Mouse (Mus musculus) spleen, adult 12 weeks (tissue): ENCODE measurements at regions not wholly inside any gene's neighbourhood (a gene's known extent, or its start where the extent isn't known, plus 50 kb on each side); places are given as distances from the start of the nearest gene placed in this dataset.

Experiments used
- DNase-seq: peaks from one replicate; pipeline ENCODE4 v3.0.0; 2022; ENCODE audit warnings: low spot score

DNA sequence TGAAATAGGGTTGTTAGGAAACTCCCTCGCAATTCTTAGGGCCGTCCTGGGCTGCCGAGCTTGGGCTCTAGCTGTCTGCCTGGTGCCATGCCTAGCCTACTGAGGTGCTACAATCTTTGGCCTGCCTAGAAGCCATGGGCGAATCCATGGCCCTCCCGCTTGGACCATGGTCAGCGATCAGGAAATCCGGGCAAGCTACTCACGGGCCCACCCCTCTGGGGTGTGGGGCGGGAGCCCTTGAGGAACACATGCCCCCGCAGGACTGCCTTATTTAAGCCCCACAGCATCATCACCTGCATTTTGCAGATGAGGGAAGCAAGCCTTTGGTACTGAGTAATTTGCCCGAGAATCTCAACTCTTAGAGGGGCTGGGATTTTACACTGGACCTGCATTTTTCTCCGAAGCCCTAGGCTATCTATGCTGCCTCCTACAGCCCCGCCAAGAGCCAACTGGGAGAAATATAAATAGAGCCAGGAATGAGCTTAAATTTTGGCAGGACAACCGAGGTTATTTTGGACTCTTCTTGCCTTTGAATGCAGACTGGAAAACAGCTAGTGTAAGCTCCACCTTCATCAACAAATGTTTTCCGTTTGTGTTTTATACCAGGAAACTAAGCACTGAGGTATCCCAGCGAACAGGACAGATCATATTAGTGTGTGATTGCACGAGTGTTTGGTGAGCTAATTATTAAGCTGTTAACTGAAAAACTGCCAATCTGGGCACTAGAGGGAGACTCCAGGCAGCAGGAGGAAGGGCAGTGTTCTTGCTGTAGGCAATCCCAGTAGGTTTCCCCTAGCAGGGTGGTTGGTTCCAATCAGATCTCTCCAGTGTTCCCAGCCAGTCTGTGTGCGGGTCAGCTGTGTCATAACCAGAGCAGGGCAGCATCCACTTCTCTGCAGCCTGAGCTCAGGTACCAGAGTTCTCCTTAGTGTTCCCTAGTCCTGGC, 183.6 kb upstream of the Foxn2 start:
- DNase-seq, result no peak

DNA sequence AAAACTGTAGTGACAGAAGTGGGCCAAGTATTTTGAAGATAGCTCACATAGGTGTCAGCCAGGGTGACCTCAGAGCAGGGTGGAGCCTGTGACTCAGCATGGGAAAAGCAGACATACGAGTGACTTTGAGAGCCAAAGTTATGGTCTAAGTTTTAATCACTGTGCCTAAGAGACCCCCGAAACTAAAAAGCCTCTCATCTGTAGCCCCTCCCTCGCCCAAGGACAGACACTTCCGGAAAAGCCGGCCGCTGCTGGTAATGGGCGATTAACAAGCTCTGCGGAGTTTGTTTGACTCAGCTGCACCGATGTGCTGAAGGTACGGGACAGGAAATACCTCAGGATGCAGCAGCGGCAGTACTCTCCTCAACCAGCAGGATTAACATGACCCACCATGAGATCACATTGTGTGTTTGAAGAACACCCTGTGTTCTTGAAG, 182.1 kb upstream of the Foxn2 start:
- no peak for DNase-seq

DNA sequence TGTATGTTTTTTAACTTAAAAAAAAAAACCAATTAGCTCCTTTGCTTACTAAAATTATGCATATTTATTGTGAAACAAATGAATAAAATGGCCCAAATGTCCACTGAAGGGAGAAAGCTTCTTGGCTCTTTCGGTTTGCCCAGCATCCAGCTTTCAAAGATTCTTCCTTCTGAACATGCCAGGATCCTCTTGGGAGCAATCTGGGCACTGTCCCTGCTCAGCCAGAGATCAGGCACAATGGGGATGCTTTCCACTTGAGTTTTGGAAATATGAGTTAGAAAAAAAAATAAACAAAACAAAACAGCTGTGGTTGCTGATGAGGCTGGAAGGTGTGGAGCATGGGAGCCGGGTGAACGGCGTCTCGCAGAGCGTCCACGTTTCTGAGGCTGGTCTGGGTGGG, 180.3 kb upstream of the Foxn2 start:
- DNase-seq, result no peak

DNA sequence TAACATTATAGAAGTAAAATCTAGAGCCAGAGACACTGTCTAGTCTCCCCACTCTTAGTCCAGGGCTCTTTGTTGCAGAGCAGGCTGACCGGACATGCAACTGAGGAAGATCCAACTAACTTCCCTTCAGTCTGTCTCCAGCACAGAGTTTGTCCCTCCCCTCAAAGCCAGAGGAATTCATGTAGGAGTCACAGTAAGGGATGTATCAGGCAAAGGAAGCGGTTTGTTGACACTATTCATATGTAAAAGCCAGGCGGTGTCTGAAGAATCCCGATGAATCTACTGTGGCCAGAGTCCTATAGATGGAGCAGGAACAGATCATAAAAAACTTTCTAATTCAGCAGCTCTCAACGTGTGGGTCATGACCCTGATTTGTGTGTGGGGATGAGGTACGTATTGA, 179.7 kb upstream of the Foxn2 start:
- DNase-seq, result no peak

DNA sequence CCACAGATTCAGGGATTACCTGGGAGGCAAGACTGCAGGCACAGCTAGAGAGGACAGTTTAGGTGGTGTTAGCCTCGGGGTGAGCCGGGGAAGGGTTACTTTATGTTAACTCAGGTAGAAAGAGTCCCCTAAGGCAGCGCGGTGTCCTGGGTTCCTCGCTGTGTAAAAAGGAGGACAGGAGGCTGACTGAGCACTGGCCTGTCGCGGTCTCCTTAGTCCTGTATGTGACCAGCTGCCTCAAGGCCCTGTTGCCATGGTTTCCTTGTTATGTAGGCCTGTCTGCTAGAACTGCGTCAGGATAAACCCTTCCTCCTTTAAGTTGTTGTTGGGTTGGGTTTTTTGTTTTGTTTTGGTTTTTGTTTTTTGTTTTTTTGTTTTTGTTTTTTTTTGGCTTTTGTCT, 179.0 kb upstream of the Foxn2 start:
- no peak for DNase-seq

DNA sequence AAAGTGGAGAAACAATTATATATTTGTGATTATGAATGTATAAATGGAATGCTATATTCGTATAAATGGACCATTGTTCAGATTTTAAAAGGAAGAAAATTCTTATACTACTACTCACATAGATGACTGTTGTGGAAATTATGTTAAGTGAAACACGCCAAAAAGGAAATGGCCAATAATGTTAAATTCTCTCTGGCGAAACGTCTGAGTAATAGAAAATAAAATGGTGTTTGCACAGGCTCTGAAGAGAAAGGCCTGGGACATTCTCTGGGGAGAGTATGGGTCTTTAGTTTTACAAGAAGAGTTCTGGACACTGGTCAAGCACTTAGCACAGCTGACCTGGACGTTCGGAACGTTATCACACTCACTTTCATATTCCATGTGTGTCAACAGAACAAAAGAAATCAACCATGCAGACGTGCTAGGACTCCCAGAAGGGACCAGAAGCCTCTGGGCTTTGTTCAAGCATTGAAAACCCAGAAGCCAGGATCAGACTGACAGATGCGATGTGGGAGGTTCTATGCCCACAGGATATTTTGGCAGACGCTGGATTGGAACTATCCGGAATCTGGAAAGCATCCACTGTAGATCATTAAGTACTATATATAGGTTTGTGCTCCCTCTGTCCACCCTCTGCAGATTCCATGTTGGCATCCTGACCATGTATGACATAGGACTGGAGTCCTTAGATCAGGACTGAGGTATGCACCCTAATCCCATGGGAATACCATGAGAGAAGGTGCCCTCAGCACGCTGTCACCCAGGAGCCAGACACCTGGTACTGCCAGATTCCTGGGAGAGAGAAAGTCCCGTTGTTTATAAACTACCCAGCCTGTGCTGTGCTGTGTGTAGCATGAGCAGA, 178.0 kb upstream of the Foxn2 start:
- DNase-seq, result no peak

DNA sequence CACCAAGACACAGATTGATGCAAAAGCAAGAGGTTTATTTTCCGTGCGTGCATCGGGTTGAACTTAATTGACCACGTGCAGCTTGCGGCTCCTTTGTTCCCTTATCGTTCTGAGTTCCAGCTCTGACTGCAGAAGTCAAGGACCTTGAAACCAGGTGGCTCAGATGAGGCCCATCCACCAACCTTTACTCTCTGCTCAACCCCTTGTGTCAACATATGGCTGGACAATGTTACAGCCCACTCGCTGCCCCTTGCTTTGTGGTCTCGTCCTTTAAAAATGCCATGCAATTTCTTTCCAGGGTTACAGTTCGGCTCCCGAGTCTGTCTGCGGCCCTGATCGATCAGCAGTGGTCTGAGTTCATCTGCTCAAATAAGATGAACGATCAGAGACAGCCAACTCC, 175.2 kb upstream of the Foxn2 start:
- no peak for DNase-seq

DNA sequence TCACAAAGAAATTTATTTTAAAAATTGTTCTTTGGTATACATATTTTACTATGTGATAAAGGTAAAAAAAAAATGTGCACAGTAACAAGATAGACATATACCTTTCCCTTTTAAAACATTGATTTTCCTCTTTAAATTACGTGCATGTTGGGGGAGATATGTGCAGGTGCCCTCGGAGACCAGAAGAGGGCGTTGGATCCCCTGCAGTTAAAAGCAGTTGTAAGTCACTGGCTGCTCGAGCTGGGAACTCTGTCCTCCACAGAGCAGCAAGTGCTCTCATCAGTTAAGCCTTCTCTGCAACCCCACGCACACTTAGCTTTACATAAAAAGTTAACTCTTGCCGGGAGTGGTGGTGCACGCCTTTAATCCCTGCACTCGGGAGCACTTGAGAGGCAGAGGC, 172.3 kb upstream of the Foxn2 start:
- DNase-seq, result no peak

DNA sequence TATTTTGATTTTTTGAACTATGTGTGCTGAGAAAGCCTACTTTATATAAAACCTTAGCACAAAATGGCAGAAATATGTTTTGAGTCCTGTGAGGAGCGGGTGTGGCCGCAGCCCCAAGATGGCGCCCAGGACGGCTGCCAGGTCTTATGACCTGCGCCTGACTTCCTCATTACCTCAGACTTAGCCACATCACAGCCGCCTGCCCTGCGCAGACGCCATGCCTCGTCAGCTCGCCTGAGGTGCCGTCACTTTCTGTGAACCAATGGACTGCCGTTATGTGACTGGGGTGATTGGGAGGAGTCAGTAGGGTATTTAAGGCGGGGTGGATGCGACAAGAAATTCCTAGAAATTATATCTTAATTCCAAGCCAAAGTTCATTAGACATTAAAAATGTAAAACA, 171.7 kb upstream of the Foxn2 start:
- no peak for DNase-seq

DNA sequence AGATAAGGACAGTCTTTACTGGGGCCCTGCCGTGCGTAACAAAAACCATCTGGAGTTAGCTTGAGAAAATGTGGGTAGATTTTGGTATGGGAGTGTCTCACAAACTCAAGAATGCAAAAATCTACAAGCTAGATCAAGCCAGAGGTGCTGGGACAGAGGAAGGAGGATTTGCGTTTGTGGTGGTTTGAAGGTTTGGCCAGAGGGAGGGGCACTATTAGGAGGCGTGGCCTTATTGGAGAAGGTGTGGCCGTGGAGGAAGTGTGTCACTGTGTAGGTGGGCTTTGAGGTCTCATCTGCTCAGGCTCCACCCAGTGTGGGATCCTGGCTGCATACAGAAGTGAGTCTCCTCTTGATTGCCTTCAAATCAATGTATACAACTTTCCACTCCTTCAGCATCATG, 169.6 kb upstream of the Foxn2 start:
- DNase-seq, result no peak

DNA sequence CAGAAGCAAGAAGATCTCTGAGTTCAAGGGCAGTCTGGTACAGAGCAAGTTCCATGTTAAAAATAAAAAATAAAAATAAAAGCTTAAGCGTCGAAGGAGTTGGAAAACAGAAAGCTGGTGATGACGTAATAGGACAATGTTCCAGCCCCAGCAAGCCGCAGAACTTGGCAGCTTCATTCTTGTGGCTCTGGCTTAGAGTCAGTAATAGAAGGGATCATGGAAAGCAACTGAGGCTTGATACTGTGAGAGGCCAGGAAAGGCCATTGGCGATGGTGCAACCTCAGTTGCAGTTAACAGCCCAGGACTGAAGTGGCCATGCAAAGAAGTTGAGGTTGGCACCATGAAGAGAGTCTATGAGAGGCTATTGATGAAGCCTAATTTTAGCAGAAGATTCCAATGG, 168.3 kb upstream of the Foxn2 start:
- no peak for DNase-seq

DNA sequence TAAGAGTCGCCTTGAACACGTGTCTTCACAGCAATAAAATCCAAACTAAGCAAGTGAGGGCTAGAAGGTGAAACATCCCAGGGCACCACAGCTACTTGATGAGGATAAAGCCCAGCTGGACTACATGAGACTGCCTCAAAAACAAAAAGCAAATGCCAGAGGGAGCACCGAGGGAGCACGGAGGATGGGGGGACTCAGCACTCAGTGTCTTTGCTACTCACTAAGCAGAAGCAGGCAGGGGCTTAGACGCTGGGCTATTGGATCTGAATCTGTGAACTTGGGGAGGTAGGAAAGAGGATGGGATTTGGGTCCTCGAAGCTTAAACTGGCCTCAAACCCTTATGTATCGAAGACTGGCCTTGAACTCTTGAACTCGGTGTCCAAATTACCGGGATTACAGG, 167.0 kb upstream of the Foxn2 start:
- DNase-seq, result no peak

DNA sequence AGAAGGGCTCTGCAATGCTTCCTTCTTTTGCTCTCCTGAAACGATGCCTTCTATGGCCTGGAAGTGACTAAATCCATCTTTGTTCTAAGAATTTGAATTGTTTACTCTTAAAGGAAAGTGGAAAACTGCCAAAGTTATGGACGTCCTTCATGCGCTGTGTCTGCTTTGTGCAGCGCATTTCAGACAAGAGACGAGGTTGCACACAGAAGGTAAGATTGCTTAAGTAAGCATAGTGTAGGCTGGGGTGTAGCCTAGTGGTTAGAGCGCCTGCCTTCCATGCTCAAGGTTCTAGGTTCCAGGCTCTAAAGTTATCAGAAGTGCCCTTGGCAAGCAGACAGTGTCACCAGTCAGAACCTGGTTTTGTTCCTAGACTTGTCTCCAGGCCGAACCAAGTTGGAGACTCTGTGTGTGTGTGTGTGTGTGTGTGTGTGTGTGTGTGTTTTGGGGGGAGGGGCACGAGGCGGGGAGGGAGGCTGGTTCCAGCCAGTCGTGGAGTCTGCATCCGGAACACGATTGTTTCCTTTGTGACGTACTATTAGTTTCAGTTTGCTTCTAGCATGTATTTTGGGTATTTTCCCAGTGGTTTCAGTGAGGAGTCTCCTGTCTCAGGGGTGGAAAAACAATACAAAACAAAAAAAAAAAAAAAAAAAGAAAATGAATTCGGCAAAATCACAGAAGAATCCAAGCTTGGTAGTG, 166.4 kb upstream of the Foxn2 start:
- no peak for DNase-seq

DNA sequence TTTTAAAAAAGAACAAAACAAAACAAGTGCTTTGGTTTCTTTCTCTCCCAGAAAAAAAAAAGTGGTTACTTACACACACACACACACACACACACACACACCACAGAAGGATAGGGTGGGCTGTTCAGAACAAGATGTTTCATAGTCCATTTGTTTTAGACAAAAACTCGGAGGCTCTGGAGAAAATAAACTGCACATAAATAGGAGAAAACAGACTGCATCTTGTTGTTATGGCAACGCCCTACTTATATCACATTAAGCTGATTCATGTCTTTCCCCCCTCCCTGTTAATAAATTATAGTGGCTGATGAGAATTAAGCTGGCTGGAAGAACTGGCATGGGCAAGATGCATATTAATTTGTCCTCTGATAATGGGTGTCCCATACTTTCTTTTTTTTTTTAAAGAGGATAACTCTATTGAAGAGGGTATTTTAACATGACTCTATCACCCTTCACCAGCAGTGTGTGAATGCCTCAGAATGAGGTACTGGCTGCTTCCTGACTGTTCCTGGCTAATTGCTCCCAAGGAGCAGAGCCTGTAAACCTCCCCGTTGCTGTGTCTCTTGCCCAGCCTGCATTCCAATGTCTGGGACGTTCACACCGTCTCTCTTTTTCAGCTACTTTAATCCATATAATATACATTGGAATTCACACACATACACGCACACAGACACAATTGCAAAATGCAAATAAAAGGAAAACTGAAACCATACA, 165.6 kb upstream of the Foxn2 start:
- DNase-seq, result no peak

DNA sequence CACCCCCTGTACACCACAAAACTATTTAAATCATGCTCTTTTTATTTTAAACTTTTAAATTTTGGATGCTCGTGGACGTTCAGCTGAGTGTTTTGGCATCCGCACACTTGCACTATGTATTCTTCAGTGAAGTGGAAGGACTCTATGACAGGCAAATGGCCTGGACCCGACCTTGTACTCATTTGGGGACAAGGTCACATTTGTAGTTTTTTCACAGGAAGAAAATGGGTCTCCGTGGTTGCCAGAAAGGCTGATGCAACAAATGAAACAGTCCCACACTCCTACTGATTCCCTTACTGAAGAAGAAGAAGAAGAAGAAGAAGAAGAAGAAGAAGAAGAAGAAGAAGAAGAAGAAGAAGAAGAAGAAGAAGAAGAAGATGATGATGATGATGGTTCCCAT, 160.9 kb upstream of the Foxn2 start:
- DNase-seq, result no peak

DNA sequence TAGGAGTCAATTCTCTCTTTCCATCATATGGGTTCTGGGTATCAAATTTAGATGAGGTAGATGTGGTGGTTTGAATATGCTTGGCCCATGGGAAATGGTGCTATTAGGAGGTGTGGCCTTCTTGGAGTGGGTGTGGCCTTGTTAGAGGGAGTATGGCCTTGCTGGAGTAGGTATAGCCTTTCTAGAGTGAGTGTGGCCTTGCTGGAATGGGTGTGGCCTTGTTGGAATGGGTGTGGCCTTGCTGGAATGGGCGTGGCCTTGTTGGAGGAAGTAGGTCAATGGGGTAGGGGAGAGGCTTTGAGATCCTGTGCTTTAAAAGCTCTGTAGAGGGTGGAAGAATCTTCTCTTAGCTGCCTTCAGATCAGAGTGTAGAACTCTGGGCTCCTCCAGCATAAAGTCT, 157.8 kb upstream of the Foxn2 start:
- DNase-seq, result no peak

DNA sequence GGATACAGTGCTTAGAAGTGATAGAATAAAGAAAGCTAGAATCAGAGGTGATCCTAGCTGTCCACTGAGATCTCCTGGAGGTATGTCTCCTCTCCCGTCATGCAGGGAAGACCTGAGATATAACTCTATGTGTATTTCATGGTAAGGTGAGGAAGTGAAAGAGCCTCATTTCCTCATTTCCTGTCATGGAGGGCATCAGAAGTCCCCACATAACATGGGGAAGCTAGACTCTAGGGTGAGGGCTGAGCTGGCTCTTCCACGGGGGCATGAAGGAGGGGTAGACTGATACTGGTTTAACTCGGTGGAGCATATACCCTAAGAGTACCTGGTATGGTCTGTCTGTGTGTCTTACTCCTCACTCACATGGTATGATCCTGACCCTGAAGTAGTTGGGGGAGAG, 156.0 kb upstream of the Foxn2 start:
- DNase-seq, result no peak

DNA sequence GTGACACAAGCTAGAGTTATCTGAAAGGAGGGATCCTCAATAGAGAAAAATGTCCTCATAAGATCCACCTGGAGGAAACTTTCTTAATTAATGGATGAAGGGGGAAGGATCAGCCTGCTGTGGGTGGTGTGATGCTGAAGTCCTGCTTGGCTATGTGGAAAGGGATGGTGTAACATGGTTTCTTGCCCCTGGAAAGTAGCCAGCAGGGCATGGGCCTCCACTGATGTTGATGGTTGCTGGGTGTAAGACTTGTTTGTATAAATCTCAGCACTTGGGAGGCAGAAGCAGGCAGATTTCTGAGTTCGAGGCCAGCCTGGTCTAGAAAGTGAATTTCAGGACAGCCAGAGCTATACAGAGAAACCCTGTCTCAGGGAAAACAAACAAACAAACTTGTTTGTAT, 152.7 kb upstream of the Foxn2 start:
- no peak for DNase-seq

DNA sequence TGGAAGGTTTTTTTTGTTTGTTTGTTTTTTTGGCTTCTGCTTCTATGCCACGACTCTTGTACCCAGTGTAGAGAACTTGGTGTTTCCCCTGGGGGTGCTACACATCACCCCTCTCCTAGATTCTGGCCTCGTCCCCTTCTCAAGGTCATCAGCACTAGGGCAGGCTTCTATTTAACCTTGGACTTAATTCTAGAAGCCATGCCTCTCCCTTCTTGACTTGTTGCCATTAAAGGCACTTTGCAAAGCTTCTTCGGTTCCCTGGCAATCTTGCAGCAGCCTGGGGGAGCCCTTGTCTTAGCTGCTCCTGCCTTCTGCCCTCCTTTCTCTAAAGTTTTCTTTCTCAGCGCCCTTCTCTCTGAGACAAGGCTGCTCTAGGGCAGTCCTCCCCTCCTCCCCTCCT, 143.0 kb upstream of the Foxn2 start:
- DNase-seq, result no peak

DNA sequence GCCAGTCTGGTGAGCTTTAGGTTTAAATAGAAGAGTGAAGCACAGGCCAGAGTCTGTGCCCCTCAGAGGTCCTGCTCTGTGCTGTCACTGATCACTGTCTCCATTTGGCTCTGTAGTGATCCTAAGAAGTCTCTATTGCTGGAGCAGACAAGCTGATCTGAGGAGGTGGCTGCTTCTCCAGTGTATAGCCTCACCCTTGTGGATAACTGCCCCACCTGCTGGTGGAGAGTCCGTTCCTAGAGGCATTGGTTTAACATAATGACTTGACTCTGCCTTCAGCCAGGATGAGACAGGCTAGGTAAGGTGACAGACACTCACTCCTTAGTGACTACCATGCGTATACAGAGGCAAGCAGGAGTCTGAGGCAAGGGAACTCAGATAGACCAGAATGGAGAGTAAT, 136.5 kb upstream of the Foxn2 start:
- DNase-seq, result no peak

DNA sequence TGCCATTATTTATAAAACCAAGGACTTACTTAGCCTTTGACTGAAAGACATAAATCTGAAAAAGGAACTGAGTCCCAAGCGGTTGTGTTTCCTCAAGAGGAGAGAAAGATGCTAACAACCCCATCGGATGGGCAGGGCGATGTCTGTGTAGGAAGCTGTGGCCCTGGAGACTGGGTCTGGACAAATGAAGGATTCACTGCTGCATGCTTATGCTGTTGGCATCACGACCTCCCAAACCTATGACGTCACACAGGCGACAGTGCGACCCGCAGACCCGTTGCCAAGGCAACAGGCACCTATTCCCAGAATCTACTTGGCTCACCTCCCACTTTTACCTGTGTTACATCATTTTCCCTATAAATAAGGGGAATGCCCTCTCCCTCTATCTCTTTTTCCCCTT, 135.3 kb upstream of the Foxn2 start:
- DNase-seq, result no peak

DNA sequence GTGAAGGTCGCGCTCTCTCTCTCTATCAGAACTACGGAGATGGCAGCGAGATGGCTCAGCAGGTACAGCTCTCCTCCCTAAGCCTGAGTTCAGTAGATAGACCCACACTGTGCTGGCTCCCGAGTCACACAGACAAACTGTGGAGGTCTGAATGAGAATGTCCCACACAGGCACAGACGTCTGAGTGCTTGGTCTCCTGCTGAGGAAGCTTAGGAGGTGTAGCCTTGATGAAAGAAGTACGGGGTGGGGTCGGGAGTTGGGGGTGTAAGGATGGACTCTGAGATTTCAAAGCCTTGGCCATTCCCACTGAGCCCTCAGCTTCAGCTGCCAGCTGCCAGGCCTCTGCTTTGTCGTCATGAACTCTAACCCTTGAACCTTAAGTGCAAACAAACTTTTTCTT, 134.2 kb upstream of the Foxn2 start:
- no peak for DNase-seq
